Mouse (Mus musculus) forelimb bud, embryonic 11.5 days (tissue): ENCODE data around the gene Tmem235.
A peak's percentile ranks its signal among the peaks of the same experiment; 100 is the strongest.
"Not testable (repeated sequence)": the region's sequence is repeated elsewhere in the genome, so short reads cannot be mapped to it uniquely, and the experiment has no call there.

ENCODE experiments used
- DNase-seq: peaks from one replicate; pipeline ENCODE4 v3.0.0-alpha.2; 2012; ENCODE audit warnings: low read depth, low spot score

The Tmem235 gene

DNA sequence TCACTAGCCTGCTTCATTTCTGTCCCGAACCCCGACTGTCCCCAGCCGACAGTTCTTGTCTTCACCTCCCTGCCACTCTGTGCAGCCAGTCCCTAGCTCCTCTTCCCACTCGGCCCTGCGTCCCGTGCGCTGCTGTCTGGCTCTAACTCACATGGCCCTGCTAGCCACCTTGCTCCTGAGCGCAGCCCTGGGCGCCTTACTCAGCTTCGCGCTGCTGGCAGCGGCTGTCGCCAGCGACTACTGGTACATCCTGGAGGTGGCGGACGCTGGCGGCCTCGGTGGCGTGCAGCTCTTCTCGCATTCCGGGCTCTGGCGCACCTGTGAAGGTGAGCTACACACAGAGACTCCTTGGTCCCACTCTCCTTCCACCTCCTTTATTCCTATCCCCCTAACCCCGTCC lies at the start of gene Tmem235:
TSS of gene Tmem235 (plus strand) at position 152 of the 400 bp plus-strand sequence.
- DNase-seq, result no peak

DNA sequence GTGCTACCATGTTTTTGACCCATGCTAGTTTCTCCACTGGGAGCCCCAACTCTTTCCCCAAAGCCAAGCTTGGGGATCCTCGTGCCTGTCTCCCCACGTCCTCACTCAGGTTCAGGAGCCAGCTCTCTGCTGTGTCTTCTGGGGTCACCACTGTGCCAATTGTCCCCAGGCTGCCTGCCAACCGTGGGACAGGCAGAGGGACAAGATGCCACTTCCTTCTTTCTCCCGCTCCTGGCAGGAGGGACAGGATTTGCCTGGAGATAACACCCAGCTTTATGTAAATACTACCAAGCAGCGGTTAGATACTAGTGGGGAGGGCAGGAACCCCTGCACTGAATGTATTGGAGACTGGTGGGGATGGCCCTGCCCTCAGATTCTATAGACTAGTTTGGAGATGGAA lies 46.7 kb upstream of the Tmem235 start:
- no peak for DNase-seq

DNA sequence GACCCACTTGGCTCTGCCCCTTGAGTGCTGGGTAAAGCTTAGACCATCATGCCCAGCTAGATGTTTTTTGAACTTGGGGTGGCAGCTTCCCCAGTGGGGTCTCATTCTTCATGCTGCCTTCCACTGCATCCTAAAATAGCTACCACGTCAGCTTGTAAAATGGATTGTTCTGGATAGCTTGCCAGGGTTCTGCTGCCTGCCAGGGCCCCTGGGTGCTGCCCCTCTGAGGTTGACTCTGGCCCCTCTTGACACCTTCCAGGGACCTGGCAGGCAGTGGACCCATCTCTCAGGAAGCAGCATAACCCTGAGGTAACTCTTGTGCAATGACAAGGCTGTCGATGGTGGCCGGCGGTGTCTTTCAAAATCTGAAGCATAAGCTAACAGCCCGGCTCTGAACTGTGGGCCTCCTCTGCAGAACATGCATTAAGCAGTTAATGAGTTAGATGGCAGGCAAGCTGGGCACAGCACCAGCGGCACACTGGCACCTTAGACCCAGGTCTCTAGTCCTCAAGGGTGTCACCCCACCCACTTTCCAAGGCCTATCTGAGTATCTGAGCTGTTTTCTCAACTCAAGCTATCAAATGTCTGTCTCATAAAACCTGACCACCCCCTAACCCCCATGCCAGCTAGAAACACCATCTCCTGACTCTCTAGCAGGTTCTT lies 45.7 kb upstream of the Tmem235 start:
- no peak for DNase-seq

DNA sequence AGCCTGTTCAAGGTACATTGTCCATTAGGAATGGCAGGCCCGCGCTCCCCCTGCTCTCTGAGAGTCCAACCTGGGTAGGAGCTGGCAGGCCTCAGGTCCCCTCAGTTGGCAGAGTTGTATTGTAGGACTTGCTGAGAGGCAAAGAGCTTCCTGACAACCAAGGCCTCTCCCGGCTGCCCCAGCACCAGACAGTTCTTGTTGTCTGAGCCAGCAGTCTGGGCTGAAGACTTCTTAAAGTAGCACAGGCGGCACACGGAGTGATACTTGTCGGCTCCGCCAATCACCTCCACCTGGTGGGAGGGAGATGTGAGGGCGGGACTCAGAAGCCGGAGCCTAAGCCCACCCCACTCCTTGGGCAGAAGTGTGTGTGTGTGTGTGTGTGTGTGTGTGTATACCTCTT lies 44.7 kb upstream of the Tmem235 start:
- DNase-seq, result not testable (repeated sequence)

DNA sequence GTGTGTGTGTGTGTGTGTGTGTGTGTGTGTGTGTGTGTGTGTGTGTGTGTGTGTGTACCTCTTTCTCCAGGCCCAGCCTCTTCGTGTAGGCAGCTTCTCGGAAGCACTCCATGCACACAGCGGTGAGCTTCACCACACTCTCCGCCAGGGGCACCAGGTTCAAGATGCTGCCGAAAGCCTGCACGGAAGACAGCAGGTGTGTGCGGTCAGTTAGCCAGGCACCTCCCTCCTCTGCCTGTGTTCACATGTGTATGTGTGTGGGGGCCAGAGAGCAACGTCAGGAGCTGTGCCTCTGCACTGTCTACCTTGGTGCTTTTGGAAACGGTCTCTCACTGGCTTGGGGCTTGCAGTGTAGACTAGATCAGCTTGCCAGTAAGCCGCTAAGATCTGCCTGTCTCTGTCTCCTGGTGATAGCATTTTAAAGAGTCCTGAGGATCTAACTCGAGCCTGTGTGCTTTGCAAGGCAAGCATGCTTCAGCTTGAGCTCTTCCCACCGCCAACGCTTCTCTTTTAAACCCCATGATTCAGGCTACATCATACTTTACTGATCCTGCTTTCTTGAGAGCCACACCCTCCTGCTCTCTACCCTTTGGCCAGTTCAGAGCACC lies 44.1 kb upstream of the Tmem235 start:
- no peak for DNase-seq

DNA sequence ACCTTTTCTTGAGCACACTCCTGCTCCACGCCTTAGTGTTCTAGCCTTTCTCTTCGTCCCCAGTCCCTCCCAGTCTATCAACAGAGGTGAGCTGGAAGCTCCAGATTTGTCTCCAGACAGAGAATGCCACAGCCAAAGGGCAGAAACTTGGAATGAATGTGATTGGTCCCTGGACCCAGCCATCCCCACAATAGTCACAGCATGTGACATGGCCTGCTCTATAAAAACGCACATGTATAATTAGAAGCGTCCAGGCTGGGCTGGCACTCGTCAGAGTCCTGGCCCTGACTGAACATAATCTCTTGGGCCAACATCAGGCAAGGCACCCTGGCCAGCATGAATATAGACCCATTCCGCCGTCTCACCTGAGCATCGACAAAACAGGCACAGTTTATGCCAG lies 41.5 kb upstream of the Tmem235 start:
- DNase-seq, result no peak

DNA sequence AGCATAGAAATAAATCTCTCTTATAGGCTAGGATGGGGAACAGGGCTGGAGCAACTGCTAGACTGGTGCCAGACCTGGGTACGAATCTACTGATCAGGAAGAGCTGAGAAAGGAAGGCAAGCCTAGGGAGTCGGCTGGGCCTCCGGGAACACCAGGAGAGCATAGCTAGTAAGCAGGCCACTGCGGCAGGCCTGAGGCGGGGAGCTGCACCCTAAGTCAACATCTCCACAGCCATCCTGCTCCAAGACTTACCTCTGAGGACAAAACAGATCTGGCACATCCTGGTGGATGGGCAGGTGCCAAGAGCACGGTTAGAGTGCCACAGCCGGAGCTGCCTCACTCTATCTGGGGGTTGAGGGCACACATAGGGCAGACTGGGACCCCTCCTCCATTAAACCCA lies 40.4 kb upstream of the Tmem235 start:
- DNase-seq, result no peak

DNA sequence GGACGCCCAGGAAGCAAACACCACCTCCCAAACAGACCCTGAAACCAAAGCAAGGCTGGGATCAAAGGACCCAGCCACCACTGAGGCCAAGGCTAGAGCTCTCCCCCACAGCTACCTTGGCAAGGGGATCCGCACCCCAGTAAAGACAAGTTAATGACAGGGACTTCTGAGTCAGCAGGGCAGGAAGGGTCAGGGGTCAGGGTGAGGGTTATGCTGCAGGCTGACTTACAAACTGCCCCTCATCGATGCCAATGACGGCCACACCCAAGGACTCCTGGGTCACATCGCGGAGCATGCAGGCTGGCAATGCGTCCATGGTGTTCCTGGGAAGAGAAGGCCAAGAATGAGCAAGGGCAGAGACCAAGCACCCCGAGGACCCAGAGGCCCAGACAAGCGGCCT lies 38.7 kb upstream of the Tmem235 start:
- no peak for DNase-seq

DNA sequence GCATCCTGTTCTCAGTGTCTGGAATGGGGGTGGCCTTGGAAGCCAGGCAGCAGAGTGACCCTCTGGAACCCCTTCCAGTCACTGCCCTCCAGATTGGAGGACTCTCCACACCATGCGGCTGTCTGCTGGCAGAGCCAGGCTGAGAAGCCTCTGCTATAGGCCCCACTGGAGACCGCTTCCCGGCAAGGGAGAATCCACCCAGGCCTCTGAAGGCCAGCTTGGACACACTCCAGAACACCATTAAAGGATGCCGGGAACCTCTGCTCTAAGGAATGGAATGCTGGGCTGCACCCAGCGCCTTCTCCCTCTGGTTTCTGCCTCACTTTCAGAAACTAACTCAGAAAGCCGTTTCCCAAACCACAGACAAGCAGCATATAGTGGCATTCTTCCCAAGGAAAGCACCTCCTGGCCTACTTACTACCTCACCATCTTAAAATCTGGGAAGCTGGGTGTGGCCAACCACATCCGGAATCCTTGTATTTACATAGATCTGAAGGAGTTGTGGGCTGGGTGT lies 37.8 kb upstream of the Tmem235 start:
- no peak for DNase-seq

DNA sequence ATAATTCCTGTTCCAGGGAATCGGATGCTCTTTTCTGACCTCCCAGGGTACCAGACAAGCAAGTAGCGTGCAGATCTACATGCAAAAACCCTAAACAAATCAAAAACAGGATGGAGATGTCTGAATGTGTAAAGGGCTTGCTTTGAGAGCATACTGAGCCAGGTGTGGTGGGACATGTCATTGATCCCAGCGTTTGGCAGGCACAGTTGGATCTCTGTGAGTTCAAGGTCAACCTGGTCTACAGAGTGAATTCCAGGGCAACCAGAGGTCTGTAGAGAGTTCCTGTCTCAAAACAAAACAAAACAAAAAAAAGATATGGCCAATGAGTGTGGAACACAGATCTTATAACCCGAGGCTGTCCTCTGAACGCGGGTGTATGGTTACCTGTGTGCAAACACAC lies 37.1 kb upstream of the Tmem235 start:
- no peak for DNase-seq

DNA sequence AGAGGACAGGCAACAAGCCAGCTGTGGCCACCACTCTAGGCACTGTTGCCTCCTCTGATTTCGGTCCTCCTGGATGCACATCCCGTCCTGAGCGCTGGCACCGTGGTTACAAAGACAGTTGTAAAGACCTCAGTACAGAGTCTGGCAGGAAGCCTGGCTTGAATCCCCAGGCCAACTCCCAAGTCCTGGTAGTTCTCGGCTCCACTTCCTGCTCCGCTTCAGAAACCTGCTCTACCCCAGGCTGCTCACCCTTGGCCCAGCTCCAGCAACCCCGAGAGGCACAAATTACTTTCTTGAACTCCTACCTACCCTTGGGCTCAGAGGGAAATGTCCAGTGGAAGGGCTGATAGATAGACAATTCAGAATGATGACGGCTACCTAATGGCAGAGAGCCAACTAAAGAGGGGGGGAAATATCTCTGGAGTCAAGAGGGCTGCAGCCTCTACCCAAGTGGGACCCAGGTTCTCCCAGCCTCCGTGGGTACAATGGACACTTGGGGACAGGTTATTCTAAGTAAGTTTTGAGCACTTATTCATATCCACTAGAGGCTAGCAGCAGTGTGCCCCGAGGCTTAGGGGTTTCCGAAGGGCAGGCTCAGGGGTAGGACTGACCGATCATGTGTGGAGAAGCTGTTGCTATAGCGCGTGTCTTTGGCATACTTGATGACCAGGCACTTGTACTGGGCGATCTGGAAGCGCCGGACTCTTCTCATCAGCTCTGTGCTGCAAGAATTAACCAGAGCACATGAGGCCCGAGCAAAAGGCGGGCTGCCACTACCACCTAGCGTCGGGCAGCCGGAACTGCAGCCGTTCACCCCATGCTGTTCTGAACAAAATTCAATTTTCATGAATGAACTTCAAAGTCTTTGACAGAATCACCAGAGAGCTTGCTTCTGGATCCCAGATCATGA lies 36.2 kb upstream of the Tmem235 start:
- peak; percentile 86 for DNase-seq

DNA sequence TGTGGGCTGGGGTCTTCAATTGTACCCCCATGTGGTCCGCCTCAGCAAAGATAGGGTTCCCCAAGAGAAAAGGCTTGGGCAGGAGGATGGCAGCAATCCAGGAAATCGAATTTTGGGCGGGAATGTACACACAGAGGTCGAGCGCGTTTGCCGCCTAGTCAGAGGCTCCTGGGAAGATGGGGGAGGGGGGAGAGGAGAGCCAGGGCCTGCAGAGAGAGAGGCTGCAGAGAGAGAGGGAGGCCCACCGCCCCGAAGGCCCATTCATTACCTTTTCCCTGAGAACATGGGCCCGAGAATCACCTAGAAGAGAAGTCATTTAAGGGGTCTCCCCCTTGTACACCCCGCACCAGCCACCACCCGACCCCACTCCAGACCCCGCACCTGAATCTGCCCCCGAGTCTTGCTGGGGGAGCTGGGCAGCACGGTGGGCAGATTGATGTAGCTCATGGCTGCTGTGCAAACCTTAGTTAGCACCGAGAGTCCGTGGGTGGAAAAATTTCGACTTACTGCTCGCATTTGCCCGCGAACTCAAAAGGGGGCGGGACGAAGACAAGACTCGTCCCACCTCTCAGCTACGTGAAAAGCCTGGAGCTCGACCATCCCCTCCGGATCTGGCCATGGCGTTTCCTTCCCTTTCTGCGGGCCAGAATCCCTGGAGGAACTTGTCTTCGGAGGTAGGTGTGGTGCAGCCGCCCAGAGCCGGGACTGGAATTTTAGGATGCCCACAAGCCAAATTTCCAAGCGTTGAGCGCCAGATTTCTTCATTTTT lies 35.0 kb upstream of the Tmem235 start, which contains the start of the genes Afmid and Tk1:
TSS of gene Afmid (plus strand) at position 592 of the 769 bp plus-strand sequence.
TSS of gene Tk1 (minus strand) at position 760 of the 769 bp plus-strand sequence.
- DNase-seq, result peak; percentile 90

DNA sequence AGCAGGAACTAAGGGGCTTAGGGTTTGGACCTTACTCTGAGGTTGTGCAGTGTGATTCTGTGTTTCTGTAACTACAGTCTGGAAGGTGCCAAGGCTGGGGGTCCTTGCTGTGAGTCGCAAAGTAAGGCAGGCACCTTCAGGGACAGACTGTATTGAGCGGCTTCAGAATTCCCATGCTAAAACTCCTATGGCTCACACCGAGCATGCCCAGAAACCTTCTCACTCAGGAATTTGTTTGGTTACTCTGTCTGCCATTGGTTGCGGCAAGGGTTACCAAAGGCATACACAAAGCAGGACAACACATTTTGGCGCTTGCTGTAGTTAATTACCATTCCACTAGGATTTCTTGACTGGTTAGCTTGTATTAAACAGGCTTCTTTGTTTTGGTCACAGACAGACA lies 34.4 kb upstream of the Tmem235 start:
- DNase-seq, result peak; percentile 52

DNA sequence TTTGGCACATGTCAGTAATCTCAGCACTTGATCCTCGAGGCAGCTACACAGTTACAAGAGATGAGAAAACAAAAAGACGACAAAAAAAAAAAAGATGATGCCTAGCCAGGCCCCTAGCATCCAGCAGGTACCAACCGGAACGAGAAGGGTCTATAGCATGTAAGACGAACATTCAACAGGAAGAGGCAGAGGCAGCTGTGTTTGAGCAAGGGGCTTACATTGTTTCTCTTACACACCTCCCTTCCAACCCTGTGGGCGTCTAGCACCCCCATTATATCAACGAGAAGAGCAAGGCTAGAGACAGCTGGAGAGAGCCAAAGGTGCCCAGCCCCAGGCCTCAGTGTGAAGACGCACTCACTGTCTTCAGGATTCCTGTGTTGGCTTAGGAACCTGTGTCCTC lies 33.6 kb upstream of the Tmem235 start:
- no peak for DNase-seq

DNA sequence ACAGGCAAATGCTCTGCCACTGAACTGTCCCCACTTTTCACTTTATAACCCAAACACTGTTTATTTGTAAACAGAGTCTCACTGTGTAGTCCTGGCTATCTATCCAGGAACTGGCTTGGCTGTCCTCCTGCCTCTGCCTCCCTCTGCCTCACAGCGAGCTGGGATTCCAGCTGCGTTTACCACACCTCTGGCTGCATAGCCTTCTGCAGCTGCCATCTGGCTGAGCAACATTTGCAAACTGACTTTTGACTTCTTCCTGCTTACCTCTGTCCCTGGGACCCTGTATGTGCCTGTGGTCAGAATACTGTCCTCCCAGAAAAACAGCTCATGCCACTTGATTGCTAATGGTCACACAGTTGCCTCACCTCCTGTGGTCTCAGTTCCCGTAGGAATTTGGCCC lies 33.2 kb upstream of the Tmem235 start:
- no peak for DNase-seq

DNA sequence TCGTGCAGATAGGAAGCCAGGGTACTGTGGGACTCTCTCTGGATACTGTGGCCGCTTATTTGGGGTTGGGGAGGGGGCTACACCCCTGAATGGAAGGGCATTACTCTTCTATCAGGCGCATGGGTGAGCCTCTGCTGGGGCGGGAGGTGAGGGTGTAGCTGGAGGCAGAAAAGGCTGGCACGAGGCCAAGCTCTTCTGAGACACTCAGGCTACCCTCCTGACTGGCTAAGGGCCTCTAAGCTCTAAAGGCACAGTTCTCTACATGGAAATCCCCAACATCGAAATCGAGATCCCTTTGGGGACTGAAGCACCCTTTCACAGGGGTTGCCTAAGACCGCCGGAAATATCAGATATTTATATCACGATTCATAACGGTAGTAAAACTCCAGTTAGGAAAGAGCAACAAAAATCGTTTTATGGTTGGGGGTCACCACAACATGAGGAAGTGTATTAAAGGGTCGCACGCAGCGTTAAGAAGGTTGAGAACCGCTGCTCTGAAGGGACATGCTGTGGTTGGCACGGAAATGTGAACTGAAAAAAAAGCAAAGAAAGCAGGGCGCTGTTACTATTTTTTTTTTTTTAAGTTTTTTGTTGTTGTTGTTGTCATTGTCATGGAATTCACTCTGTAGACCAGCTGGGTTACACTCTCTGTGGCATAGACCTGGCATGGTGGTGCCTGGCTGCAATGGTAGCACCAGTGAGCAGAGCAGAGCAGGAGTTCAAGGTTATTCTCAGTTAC lies 32.2 kb upstream of the Tmem235 start:
- no peak for DNase-seq

DNA sequence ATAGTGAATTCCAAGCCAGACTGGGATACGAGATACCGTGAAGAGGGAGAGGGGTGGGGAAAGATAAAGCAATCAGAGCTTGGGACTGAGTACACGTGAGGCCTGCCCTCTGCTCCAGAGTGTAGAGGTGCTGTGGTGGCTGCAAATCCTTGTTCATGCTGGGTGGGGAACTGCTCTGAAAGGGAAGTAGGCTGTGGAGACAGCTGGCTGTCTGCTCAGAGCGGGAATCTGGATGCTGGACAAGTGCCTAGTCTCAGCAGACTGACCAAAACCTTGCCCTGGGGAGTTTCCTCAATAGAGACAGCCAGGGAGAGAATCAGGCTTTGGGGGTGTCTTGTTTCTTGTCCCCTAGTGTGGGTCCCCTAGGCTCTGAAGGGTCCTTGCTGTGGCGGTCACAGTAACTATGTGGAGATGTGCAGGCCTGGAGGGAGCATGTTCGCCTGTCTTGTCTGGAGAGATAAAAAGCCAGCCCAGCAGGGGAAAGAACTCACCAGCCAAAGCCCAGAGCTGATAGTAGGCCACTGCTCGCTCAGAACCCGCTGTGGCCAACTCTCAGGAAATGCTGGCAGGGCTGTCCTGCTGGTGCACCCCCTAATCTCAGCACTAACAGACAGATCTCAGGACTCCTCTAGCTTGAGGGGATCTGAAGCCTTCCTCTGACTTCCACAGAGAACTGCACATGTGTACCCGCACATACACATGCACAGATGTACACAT lies 31.5 kb upstream of the Tmem235 start:
- DNase-seq, result no peak

DNA sequence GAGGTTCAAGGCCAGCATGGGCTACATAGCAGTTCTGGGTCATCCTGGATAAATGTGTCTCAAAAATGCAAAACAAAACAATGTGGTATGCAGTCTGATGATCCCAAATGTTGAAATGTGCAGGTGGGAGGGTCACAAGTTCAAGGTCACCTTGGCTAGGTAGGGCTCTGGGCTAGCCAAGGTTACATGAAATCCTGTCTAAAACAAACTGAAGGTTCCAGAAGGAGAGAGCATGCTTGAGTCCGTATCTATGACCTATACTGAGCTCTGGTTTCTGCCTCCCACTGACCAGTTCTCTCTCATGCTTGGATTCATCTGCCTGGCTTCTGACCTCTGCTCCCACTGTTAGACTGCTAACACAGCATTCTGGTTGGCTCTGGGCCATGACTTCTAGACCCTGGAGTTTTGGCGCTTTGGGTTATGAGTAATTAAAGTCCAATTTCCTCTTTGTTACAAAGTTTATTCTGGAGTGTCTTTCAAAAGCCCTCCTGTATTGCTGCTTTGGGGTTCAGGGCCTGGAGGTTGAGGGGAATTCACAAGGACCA lies 30.8 kb upstream of the Tmem235 start:
- DNase-seq, result no peak

DNA sequence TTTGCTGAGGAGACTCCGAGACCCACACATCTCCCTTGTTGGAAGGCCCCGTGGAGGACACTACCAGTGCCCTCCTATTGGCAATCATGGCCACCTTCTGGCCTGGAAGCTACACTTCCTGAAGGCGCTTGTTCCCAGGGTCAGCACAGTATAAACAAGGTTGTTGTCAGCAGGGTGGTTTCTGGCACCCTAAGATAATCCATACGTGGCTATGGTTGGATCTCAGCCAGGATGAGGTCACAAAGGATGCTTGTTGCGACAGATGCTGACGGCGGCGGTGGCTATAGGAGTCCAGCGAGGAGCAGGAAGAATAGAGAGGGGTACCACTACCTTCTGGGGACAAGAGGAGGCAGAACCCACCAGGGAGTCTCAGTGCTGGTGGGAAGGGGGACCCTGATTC lies 30.2 kb upstream of the Tmem235 start:
- DNase-seq, result no peak
